Mouse (Mus musculus) C2C12 (cell line): ENCODE results near the gene Dnah6. TPM values are rescaled to one million over a fixed set of nuclear protein-coding genes. Genes with fewer than 3 reads are reported as not detected.

Source experiments
- H3K27me3 ChIP-seq: one replicate; pipeline ENCODE4 v1.6.1; 2011; ENCODE audit not compliant: control insufficient read depth, insufficient read depth, insufficient read length
- H3K36me3 ChIP-seq: one replicate; pipeline ENCODE4 v1.6.1; 2011; ENCODE audit not compliant: control insufficient read depth, insufficient read depth
- H3K4me3 ChIP-seq: one replicate; pipeline ENCODE4 v1.5.1; 2011; ENCODE audit warnings: mild to moderate bottlenecking, control low read depth; ENCODE audit not compliant: poor library complexity, insufficient read depth, severe bottlenecking
- H3K79me2 ChIP-seq: one replicate; pipeline ENCODE4 v1.6.1; 2011; ENCODE audit not compliant: control insufficient read depth, insufficient read depth
- H3K79me3 ChIP-seq: one replicate; pipeline ENCODE4 v1.6.1; 2011; ENCODE audit warnings: low read depth, control low read depth
- H3ac ChIP-seq: one replicate; pipeline ENCODE3; 2011; ENCODE audit warnings: low read depth; ENCODE audit not compliant: control insufficient read depth, insufficient read length
- CEBPB ChIP-seq: IDR thresholded peaks from one replicate; pipeline ENCODE4 v1.6.1; 2011; ENCODE audit warnings: low read depth, mild to moderate bottlenecking, control low read depth, moderate library complexity
- CTCF ChIP-seq: IDR thresholded peaks from one replicate; pipeline ENCODE4 v1.5.1; 2011; ENCODE audit not compliant: control insufficient read depth, insufficient read depth, insufficient read length
- FOSL1 ChIP-seq: IDR thresholded peaks from one replicate; pipeline ENCODE4 v1.8.0; 2011; ENCODE audit warnings: mild to moderate bottlenecking, low read length; ENCODE audit not compliant: poor library complexity, insufficient read depth, severe bottlenecking
- MAX ChIP-seq: IDR thresholded peaks from one replicate; pipeline ENCODE4 v1.6.1; 2011; ENCODE audit warnings: mild to moderate bottlenecking, control low read depth
- MYOD1 ChIP-seq: IDR thresholded peaks from one replicate; pipeline ENCODE4 v1.6.1; 2011; ENCODE audit warnings: low read depth; ENCODE audit not compliant: control insufficient read depth, insufficient read length
- MYOG ChIP-seq: IDR thresholded peaks from one replicate; pipeline ENCODE4 v1.6.1; 2011; ENCODE audit not compliant: control insufficient read depth, insufficient read length; ENCODE audit errors: extremely low read depth
- USF1 ChIP-seq: IDR thresholded peaks from one replicate; pipeline ENCODE4 v1.6.1; 2011; ENCODE audit warnings: low read depth, mild to moderate bottlenecking, control low read depth, moderate library complexity
- polyA plus RNA-seq: library from polyadenylated mRNA; unstranded; fragments of >200 nt; fragmentation: generic; extraction: Trizol; gene quantifications from one replicate; pipeline ENCODE4 v1.2.1, GENCODE M21; 2012; ENCODE audit warnings: missing spikeins

The Dnah6 gene
- polyA plus RNA-seq, 1 experiment, result 0.20 TPM

- Histone ChIP-seq H3ac (no peak overlapping the region), H3K27me3 (no peaks in the 10 kb centered on the region), H3K79me3 (peaks cover 49% of the 10 kb centered on the region), H3K36me3 (peaks cover 20% of the 10 kb centered on the region), H3K4me3 (no peak overlapping the region), H3K79me2 (peaks cover 68% of the 10 kb centered on the region)
- TF ChIP-seq MYOD1 (no peak), MYOG (no peak), FOSL1 (no peak), USF1 (no peak), CTCF (no peak), MAX (no peak), CEBPB (no peak)
Measured at GRCm38 (mm10) chr6:73254307-73255228, 33.1 kb upstream of the Dnah6 start.

GRCm38 (mm10) chr6:73253584-73253983 is 32.1 kb upstream of the Dnah6 start:
- H3K79me3 ChIP-seq, result peaks cover 56% of the 10 kb centered on the region
- no peak for TF ChIP-seq MYOD1
- TF ChIP-seq FOSL1, result no peak
- TF ChIP-seq USF1, result no peak
- no peak for TF ChIP-seq CTCF
- TF ChIP-seq MYOG, result no peak
- TF ChIP-seq CEBPB, result no peak
- no peak for TF ChIP-seq MAX
- H3K36me3 ChIP-seq, result peaks cover 17% of the 10 kb centered on the region
- no peaks in the 10 kb centered on the region for H3K27me3 ChIP-seq
- no peak overlapping the region for H3K4me3 ChIP-seq
- H3ac ChIP-seq, result no peak overlapping the region
- H3K79me2 ChIP-seq, result peaks cover 78% of the 10 kb centered on the region

- H3K27me3 ChIP-seq, result no peaks in the 10 kb centered on the region
- H3K79me3 ChIP-seq, result peaks cover 56% of the 10 kb centered on the region
- H3K4me3 ChIP-seq, result no peak overlapping the region
- H3ac ChIP-seq, result no peak overlapping the region
- H3K36me3 ChIP-seq, result peaks cover 17% of the 10 kb centered on the region
- TF ChIP-seq MAX (no peak), MYOG (no peak), FOSL1 (no peak), MYOD1 (no peak), USF1 (no peak), CEBPB (no peak)
- H3K79me2 ChIP-seq, result peaks cover 80% of the 10 kb centered on the region
Measured at GRCm38 (mm10) chr6:73253006-73253405, 31.6 kb upstream of the Dnah6 start.

GRCm38 (mm10) chr6:73252396-73252795 is 30.9 kb upstream of the Dnah6 start:
- H3K36me3 ChIP-seq, result peaks cover 12% of the 10 kb centered on the region
- H3K79me3 ChIP-seq, result peaks cover 56% of the 10 kb centered on the region
- peaks cover 75% of the 10 kb centered on the region for H3K79me2 ChIP-seq
- TF ChIP-seq MYOG (no peak), MYOD1 (no peak), FOSL1 (no peak), CTCF (no peak), MAX (no peak), CEBPB (no peak), USF1 (no peak)
- H3K27me3 ChIP-seq, result no peaks in the 10 kb centered on the region
- H3K4me3 ChIP-seq, result no peak overlapping the region
- H3ac ChIP-seq, result no peak overlapping the region

GRCm38 (mm10) chr6:73251336-73251735 is 29.9 kb upstream of the Dnah6 start:
- H3K79me3 ChIP-seq, result peaks cover 54% of the 10 kb centered on the region
- no peak overlapping the region for H3ac ChIP-seq
- H3K79me2 ChIP-seq, result peaks cover 71% of the 10 kb centered on the region
- peaks cover 2% of the 10 kb centered on the region for H3K36me3 ChIP-seq
- H3K27me3 ChIP-seq, result no peaks in the 10 kb centered on the region
- no peak overlapping the region for H3K4me3 ChIP-seq
- TF ChIP-seq FOSL1 (no peak), MYOD1 (no peak), CEBPB (no peak), MYOG (no peak), MAX (no peak), CTCF (no peak), USF1 (no peak)
